Mouse (Mus musculus) heart, embryonic 11.5 days (tissue): ENCODE data around the gene Pvr. TPM values are rescaled to one million over a fixed set of nuclear protein-coding genes. Genes with fewer than 3 reads are reported as not detected.

ENCODE experiments used
- ATAC-seq: fragments of 200-750 bp; cut with Nextera tagmentation; replicated peaks from 2 replicates; pipeline ENCODE4 v1.8.0; 2017; ENCODE audit warnings: moderate library complexity; ENCODE audit not compliant: insufficient number of reproducible peaks, low FRiP score, low TSS enrichment
- H3K27ac ChIP-seq: fragments of 300-500 bp; sonication (generic); 2 replicates; pipeline ENCODE4 v1.5.1; 2014; ENCODE audit warnings: mild to moderate bottlenecking, low read depth, low read length
- H3K27me3 ChIP-seq: fragments of 300-500 bp; sonication (generic); 2 replicates; pipeline ENCODE4 v1.6.1; 2014; ENCODE audit warnings: mild to moderate bottlenecking, low read length, mixed read lengths; ENCODE audit not compliant: control insufficient read depth, insufficient read depth
- H3K36me3 ChIP-seq: fragments of 300-500 bp; sonication (generic); 2 replicates; pipeline ENCODE4 v1.6.1; 2014; ENCODE audit warnings: mild to moderate bottlenecking, low read length, moderate library complexity, mixed read lengths; ENCODE audit not compliant: control insufficient read depth, insufficient read depth
- H3K4me1 ChIP-seq: fragments of 300-500 bp; sonication (generic); 2 replicates; pipeline ENCODE4 v1.6.1; 2014; ENCODE audit warnings: low read length; ENCODE audit not compliant: control insufficient read depth, insufficient read depth
- H3K4me2 ChIP-seq: fragments of 300-500 bp; sonication (generic); 2 replicates; pipeline ENCODE4 v1.6.1; 2014; ENCODE audit warnings: mild to moderate bottlenecking, moderate library complexity
- H3K4me3 ChIP-seq: fragments of 300-500 bp; sonication (generic); 2 replicates; pipeline ENCODE4 v1.5.1; 2014; ENCODE audit warnings: low read depth, low read length
- H3K9ac ChIP-seq: fragments of 300-500 bp; sonication (generic); 2 replicates; pipeline ENCODE4 v1.6.1; 2014; ENCODE audit warnings: mild to moderate bottlenecking, low read depth, low read length, moderate library complexity
- H3K9me3 ChIP-seq: fragments of 300-500 bp; sonication (generic); replicated peaks from 2 replicates; pipeline ENCODE4 v1.6.1; 2016; ENCODE audit warnings: low read length; ENCODE audit not compliant: control insufficient read depth
- WGBS: fragments of 180-500 bp; shearing (Covaris S2); extraction: QIAGEN DNeasy Blood & Tissue Kit; methylation state at CpG from one replicate; pipeline ENCODE4 v1.1.7; 2014; ENCODE audit not compliant: insufficient replicate concordance; 5-methylcytosine and 5-hydroxymethylcytosine counted together
- polyA plus RNA-seq: library from polyadenylated mRNA; unstranded; fragments of >200 nt; fragmentation: Nextera tagmentation; extraction: Ambion mirVana; gene quantifications from 2 replicates; pipeline ENCODE4 v1.2.1, GENCODE M21; 2014

Gene Pvr
- polyA plus RNA-seq, 1 experiment from 2014 or later = 12.0 TPM

GRCm38 (mm10) chr7:19911695-19912524 is 9.1 kb downstream of the Pvr start:
- no peak overlapping the region for H3K4me2 ChIP-seq
- peaks cover 37% of the 10 kb centered on the region for H3K36me3 ChIP-seq
- H3K27me3 ChIP-seq = no peaks in the 10 kb centered on the region
- H3K4me3 ChIP-seq = no peak overlapping the region
- H3K4me1 ChIP-seq = no peaks in the 10 kb centered on the region
- WGBS = 86% methylated on average over 23 of the region's 23 CpGs
- H3K9ac ChIP-seq = no peak overlapping the region
- ATAC-seq = no peak
- no peaks in the 10 kb centered on the region for H3K9me3 ChIP-seq
- no peak overlapping the region for H3K27ac ChIP-seq

GRCm38 (mm10) chr7:19911292-19911658 is 9.7 kb downstream of the Pvr start:
- Histone ChIP-seq H3K36me3 (peaks cover 36% of the 10 kb centered on the region), H3K9ac (no peak overlapping the region), H3K27ac (no peak overlapping the region), H3K9me3 (no peaks in the 10 kb centered on the region), H3K27me3 (no peaks in the 10 kb centered on the region), H3K4me3 (no peak overlapping the region), H3K4me2 (no peak overlapping the region), H3K4me1 (no peaks in the 10 kb centered on the region)
- ATAC-seq = no peak
- WGBS = 77% methylated on average over 6 of the region's 6 CpGs

GRCm38 (mm10) chr7:19910421-19911291 is 10.3 kb downstream of the Pvr start:
- Histone ChIP-seq H3K27me3 (no peaks in the 10 kb centered on the region), H3K4me3 (no peak overlapping the region), H3K9ac (no peak overlapping the region), H3K27ac (no peak overlapping the region), H3K36me3 (peaks cover 35% of the 10 kb centered on the region), H3K9me3 (no peaks in the 10 kb centered on the region), H3K4me1 (no peaks in the 10 kb centered on the region), H3K4me2 (no peak overlapping the region)
- 51% methylated on average over 21 of the region's 21 CpGs for WGBS
- ATAC-seq = peak; percentile 37; the same call in 1 of the 2 replicates

- H3K27ac ChIP-seq = no peak overlapping the region
- no peak overlapping the region for H3K4me2 ChIP-seq
- H3K4me1 ChIP-seq = no peaks in the 10 kb centered on the region
- 45% methylated on average over 8 of the region's 8 CpGs for WGBS
- no peaks in the 10 kb centered on the region for H3K36me3 ChIP-seq
- H3K9me3 ChIP-seq = peaks cover 2% of the 10 kb centered on the region; the same call in 1 of the 2 replicates
- no peak for ATAC-seq
- H3K9ac ChIP-seq = no peak overlapping the region
- H3K27me3 ChIP-seq = no peaks in the 10 kb centered on the region
- H3K4me3 ChIP-seq = no peak overlapping the region
Observed at GRCm38 (mm10) chr7:19889881-19890280, 31.1 kb downstream of the Pvr start.

- no peak within 1 kb of the TSS for H3K27ac ChIP-seq
- H3K9ac ChIP-seq = no peak within 1 kb of the TSS
- WGBS = 73% methylated on average over 7 of the region's 7 CpGs
- peaks cover 2% of the 10 kb centered on the region; the same call in 1 of the 2 replicates for H3K9me3 ChIP-seq
- no peaks in the 10 kb centered on the region for H3K36me3 ChIP-seq
- H3K4me1 ChIP-seq = no peaks in the 10 kb centered on the region
- no peak for ATAC-seq
- H3K4me2 ChIP-seq = no peak within 1 kb of the TSS
- no peak within 1 kb of the TSS for H3K4me3 ChIP-seq
- H3K27me3 ChIP-seq = no peaks in the 10 kb centered on the region
Observed at GRCm38 (mm10) chr7:19887849-19888248, 33.1 kb downstream of the Pvr start, which contains the start of gene Ceacam19. Gene Ceacam19, minus strand, starts transcription at chr7:19887965.

- H3K36me3 ChIP-seq = no peaks in the 10 kb centered on the region
- no peak overlapping the region for H3K4me3 ChIP-seq
- no peak overlapping the region for H3K27ac ChIP-seq
- no peak overlapping the region for H3K4me2 ChIP-seq
- H3K9ac ChIP-seq = no peak overlapping the region
- 77% methylated on average over 8 of the region's 8 CpGs for WGBS
- no peaks in the 10 kb centered on the region for H3K4me1 ChIP-seq
- no peak for ATAC-seq
- no peaks in the 10 kb centered on the region for H3K27me3 ChIP-seq
- no peaks in the 10 kb centered on the region for H3K9me3 ChIP-seq
Observed at GRCm38 (mm10) chr7:19880754-19881153, 40.2 kb downstream of the Pvr start.

GRCm38 (mm10) chr7:19876781-19877425 is 44.1 kb downstream of the Pvr start:
- Histone ChIP-seq H3K4me1 (0 out of 2 replicates have a peak, but pooled peaks cover under 1% of the 10 kb centered on the region), H3K27ac (no peak overlapping the region), H3K27me3 (no peaks in the 10 kb centered on the region), H3K9me3 (no peaks in the 10 kb centered on the region), H3K36me3 (no peaks in the 10 kb centered on the region), H3K4me3 (no peak overlapping the region), H3K9ac (no peak overlapping the region), H3K4me2 (no peak overlapping the region)
- no peak for ATAC-seq
- 48% methylated on average over 14 of the region's 14 CpGs for WGBS

GRCm38 (mm10) chr7:19875948-19876682 is 44.8 kb downstream of the Pvr start:
- peaks cover 6% of the 10 kb centered on the region; the same call in 1 of the 2 replicates for H3K4me1 ChIP-seq
- H3K4me3 ChIP-seq = no peak overlapping the region
- no peak overlapping the region for H3K4me2 ChIP-seq
- H3K27me3 ChIP-seq = no peaks in the 10 kb centered on the region
- no peak for ATAC-seq
- H3K9ac ChIP-seq = no peak overlapping the region
- no peak overlapping the region for H3K27ac ChIP-seq
- no peaks in the 10 kb centered on the region for H3K36me3 ChIP-seq
- 38% methylated on average over 13 of the region's 13 CpGs for WGBS
- H3K9me3 ChIP-seq = no peaks in the 10 kb centered on the region
